Mouse (Mus musculus) megakaryocyte, embryonic 14.5 days (primary cell): ENCODE measurements around the gene Zfp14.

Experiments
- FLI1 ChIP-seq: IDR thresholded peaks from 2 replicates; pipeline ENCODE4 v1.6.1; 2012; ENCODE audit warnings: low read length, inconsistent platforms, mixed read lengths
- GATA1 ChIP-seq: IDR thresholded peaks from 3 replicates; pipeline ENCODE4 v1.6.1; 2012; ENCODE audit warnings: mixed read lengths, low read length, inconsistent platforms, borderline replicate concordance

GRCm38 (mm10) chr7:30093918-30094415, 42.8 kb upstream of the Zfp14 start:
- TF ChIP-seq GATA1 (no peak), FLI1 (no peak)
